Mouse (Mus musculus) erythroblast, embryonic 14.5 days (primary cell): Measurements from ENCODE around the gene Tspo2. TPM values are rescaled to one million over a fixed set of nuclear protein-coding genes. Genes with fewer than 3 reads are reported as not detected.

Experiments used
- H3K27me3 ChIP-seq: 2 replicates; pipeline ENCODE4 v1.6.1; 2012; ENCODE audit warnings: inconsistent platforms; ENCODE audit not compliant: control insufficient read depth
- H3K36me3 ChIP-seq: 2 replicates; pipeline ENCODE4 v1.6.1; 2012; ENCODE audit warnings: mild to moderate bottlenecking, inconsistent platforms; ENCODE audit not compliant: control insufficient read depth
- H3K4me1 ChIP-seq: 2 replicates; pipeline ENCODE4 v1.6.1; 2012; ENCODE audit warnings: inconsistent platforms; ENCODE audit not compliant: control insufficient read depth
- H3K4me3 ChIP-seq: replicated peaks from 2 replicates; pipeline ENCODE3; 2012; ENCODE audit warnings: moderate library complexity, mild to moderate bottlenecking, inconsistent platforms
- H3K9me3 ChIP-seq: 2 replicates; pipeline ENCODE4 v1.6.1; 2012; ENCODE audit warnings: low read length, inconsistent platforms, mixed read lengths; ENCODE audit not compliant: control insufficient read depth
- GATA1 ChIP-seq: IDR thresholded peaks from 2 replicates; pipeline ENCODE4 v1.6.1; 2012; ENCODE audit warnings: low read length, inconsistent platforms, mixed read lengths
- TAL1 ChIP-seq: IDR thresholded peaks from 3 replicates; pipeline ENCODE4 v1.6.1; 2012; ENCODE audit warnings: low read length, inconsistent platforms, mixed read lengths
- polyA plus RNA-seq: library from polyadenylated mRNA; stranded (reverse); fragments of >175 nt; gene quantifications from 2 replicates; pipeline ENCODE4 v1.2.3, GENCODE M21; 2012

Gene Tspo2
- polyA plus RNA-seq, 1 experiment = 34.5 TPM

- no peaks in the 10 kb centered on the region for H3K27me3 ChIP-seq
- H3K4me1 ChIP-seq = peaks cover 32% of the 10 kb centered on the region
- no peaks in the 10 kb centered on the region for H3K36me3 ChIP-seq
- H3K9me3 ChIP-seq = no peaks in the 10 kb centered on the region
- H3K4me3 ChIP-seq = no peak overlapping the region
- TF ChIP-seq GATA1 = no peak
- no peak for TF ChIP-seq TAL1
Measured at GRCm38 (mm10) chr17:48426991-48427750, 24.2 kb downstream of the Tspo2 start.

DNA sequence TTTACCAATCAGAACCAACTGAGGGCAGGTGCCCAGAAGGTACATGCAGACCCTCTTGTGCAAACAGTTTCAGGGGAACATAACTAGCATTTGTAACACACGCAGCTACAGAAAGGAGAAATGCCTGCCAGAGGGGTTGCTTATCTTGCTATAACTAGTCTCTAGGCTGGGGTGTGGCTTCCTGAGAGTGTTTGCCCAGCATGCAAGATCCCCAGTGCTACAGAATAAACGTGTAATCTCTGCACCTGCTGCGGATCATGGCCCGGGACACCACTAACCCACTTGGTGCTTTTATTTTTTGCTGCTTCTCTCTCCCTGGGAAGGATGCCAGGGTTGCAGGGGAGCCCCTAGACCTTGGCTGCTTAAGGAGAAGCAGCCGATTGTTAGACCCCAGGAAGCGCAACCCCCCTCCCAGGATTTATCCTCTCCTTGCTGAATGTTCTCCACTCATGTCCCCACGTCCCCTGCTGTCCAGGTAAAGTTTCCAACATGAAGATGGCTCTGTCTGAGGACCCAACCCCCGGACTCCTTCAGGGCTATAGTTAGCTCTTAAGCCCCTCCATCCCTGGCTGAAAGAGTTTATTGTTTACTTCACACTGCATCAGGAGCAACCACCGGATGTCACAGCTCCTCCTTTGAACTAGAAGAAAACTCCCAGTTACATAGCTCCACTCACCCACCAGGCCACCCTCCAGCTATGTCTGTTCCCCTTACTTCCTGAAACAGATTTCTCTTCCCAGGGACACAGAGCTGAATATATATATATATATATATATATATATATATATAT lies 25.3 kb downstream of the Tspo2 start:
- TF ChIP-seq GATA1 (no peak), TAL1 (no peak)
- Histone ChIP-seq H3K4me3 (no peak overlapping the region), H3K4me1 (peaks cover 26% of the 10 kb centered on the region), H3K27me3 (no peaks in the 10 kb centered on the region), H3K36me3 (peaks cover 6% of the 10 kb centered on the region), H3K9me3 (no peaks in the 10 kb centered on the region)

DNA sequence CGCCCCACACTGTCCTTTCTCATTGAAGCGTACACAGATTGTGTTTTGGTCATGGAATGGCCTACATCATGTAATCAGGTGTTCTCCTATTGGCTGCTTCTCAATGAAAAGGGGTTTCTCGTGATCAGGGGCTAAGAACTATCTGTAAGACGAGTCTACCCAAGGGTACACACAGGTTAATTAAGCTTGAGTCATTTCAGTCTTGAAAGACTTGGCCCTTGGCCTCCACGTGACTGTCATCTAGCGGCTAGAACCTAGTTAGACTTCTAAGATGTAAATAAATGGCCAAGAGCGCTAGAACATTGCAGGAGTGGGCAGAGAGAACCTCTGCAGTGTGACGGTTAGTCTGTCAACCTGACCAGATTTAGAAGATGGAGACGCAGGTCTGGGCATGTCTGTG lies 27.1 kb downstream of the Tspo2 start:
- Histone ChIP-seq H3K27me3 (no peaks in the 10 kb centered on the region), H3K4me1 (peaks cover 26% of the 10 kb centered on the region), H3K9me3 (no peaks in the 10 kb centered on the region), H3K4me3 (no peak overlapping the region), H3K36me3 (peaks cover 17% of the 10 kb centered on the region)
- TF ChIP-seq GATA1 = no peak
- TF ChIP-seq TAL1 = no peak

DNA sequence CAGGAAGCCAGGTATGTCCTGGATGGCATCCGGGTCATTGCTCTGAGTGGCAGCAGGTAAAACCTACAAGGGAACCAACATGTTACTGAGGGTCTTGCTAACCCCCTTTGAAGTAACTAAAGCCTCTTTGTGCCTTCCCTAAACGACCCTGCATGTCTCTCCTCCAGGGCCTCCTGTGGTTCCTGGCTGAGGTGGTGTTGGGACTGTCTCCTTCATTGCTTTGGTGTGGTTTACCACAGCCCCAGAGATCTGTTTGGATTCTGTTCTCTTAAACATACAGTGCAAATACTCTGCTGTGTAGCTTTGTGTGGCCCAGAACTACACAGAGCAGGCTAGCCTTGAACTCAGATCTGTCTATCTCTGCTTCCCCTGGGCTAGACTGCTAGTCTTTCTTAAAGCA lies 31.8 kb downstream of the Tspo2 start:
- peaks cover 29% of the 10 kb centered on the region for H3K4me1 ChIP-seq
- no peaks in the 10 kb centered on the region for H3K27me3 ChIP-seq
- H3K36me3 ChIP-seq = peaks cover 64% of the 10 kb centered on the region
- H3K9me3 ChIP-seq = no peaks in the 10 kb centered on the region
- no peak overlapping the region for H3K4me3 ChIP-seq
- TF ChIP-seq GATA1 (no peak), TAL1 (no peak)

GRCm38 (mm10) chr17:48418781-48419180 lies 32.5 kb downstream of the Tspo2 start:
- peaks cover 72% of the 10 kb centered on the region for H3K36me3 ChIP-seq
- no peaks in the 10 kb centered on the region for H3K9me3 ChIP-seq
- no peaks in the 10 kb centered on the region for H3K27me3 ChIP-seq
- H3K4me3 ChIP-seq = no peak overlapping the region
- TF ChIP-seq TAL1 (no peak), GATA1 (no peak)
- peaks cover 29% of the 10 kb centered on the region for H3K4me1 ChIP-seq

DNA sequence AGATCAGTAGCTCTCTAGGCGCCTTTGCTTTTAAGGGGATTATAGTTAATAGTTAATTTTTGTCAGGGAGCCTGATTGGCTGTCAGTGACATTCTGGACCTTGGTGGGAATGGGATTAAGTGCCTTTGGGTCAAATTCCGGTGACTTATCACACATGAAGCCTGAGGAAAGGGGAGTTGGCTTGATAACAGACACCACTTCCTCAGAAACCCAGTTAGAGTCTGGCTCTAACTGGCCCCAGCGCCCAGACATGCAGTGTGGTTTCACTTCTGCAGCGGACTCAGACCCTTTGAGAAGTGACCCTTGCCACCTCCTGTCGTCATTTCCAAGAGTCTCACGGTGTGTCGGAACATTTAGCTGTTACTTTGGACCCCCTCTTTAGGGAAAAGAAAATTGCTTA lies 33.1 kb downstream of the Tspo2 start:
- peak overlapping the region; percentile 5 for H3K4me3 ChIP-seq
- TF ChIP-seq GATA1 (no peak), TAL1 (no peak)
- H3K4me1 ChIP-seq = peaks cover 29% of the 10 kb centered on the region
- H3K9me3 ChIP-seq = no peaks in the 10 kb centered on the region
- H3K27me3 ChIP-seq = no peaks in the 10 kb centered on the region
- H3K36me3 ChIP-seq = peaks cover 78% of the 10 kb centered on the region

DNA sequence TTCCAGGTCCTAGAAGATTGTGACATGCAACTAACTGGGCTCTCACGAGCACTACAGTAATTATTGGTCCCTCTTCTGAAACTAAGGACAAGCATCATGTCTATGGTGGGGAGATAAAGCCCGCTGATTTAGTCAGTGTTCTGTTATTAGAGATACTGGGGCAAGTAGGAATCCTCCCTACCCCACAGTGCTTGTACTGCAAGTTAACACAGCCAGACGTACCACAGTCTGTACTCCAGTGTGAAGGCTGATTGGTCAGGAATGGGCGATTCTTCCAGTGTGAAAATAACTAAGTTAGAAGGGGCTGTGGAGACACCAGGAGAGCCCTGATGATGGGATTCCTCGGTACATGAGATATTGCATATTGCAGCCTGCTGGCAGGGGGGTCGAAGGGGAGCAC lies 33.8 kb downstream of the Tspo2 start:
- Histone ChIP-seq H3K9me3 (no peaks in the 10 kb centered on the region), H3K36me3 (peaks cover 84% of the 10 kb centered on the region), H3K4me1 (peaks cover 33% of the 10 kb centered on the region), H3K4me3 (no peak overlapping the region), H3K27me3 (no peaks in the 10 kb centered on the region)
- TF ChIP-seq GATA1 (no peak), TAL1 (no peak)

DNA sequence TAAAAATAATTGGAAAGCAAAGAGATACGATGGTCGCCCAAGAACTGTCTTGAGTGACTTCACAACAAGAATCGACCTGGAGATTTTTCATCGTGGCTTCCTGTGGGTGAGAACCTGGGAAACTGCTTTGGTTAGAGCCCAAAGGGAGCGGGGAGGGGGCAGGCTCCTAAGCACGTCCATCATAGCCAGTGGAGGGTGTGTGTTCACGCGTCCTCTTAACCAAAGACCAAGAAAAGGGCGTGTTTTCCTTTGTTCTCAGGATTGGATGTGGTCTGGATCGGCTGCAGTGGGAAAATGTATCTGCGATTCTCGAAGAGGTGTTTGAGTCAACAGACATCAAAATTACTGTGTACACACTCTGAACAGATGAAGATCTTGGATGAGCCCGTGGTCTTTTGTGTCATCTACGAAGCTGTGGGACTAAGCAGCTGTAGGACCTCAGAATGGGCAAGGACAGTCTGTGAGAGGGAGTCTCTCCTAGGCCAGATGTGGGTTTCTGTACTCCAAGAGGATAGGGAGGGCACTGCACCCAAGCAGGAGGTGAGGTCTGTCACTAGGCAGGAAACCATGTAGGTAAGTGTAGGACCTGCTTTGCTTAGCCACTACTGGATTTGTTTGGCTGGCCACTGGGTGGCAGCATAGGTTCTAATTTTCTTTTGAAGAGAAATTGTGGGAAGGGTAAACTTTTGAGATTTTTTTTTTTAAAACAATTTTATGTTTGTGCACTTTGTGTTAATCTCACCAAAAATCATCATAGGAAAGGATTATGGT lies 34.7 kb downstream of the Tspo2 start:
- Histone ChIP-seq H3K36me3 (peaks cover 93% of the 10 kb centered on the region), H3K9me3 (no peaks in the 10 kb centered on the region)

DNA sequence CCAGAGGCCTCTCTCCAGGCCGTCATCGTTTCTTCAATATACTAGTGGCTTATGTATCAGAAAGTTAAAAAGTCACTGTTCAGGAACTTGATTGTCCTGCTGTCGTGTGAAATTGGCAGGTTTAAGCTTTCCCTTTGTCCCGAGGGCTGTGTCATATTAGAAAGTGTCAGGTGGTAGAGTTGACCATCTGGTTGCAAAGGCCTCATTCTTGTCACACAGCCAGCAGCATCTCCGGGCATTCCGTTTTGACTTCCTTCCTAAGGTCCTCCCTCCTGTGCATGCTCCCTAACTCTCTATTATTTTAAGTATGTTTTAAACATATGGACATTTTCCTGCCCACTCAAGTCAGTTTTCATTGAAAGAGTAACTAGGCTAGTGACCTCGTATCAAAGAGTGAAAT lies 35.3 kb downstream of the Tspo2 start:
- Histone ChIP-seq H3K9me3 (no peaks in the 10 kb centered on the region), H3K36me3 (peaks cover 92% of the 10 kb centered on the region), H3K4me3 (no peak overlapping the region), H3K27me3 (no peaks in the 10 kb centered on the region), H3K4me1 (peaks cover 48% of the 10 kb centered on the region)
- TF ChIP-seq GATA1 (no peak), TAL1 (no peak)

More for the DNA sequence above, 34.7 kb downstream of the Tspo2 start:
- H3K4me3 ChIP-seq = no peak overlapping the region
- peaks cover 42% of the 10 kb centered on the region for H3K4me1 ChIP-seq
- H3K27me3 ChIP-seq = no peaks in the 10 kb centered on the region
- no peak for TF ChIP-seq GATA1
- TF ChIP-seq TAL1 = no peak
